Mouse (Mus musculus): ENCODE results near the gene Mnd1. TPM values are rescaled to one million over a fixed set of nuclear protein-coding genes. Genes with fewer than 3 reads are reported as not detected.

Gene Mnd1
- polyA plus RNA-seq, 1 experiment, result 1.2 TPM

DNA sequence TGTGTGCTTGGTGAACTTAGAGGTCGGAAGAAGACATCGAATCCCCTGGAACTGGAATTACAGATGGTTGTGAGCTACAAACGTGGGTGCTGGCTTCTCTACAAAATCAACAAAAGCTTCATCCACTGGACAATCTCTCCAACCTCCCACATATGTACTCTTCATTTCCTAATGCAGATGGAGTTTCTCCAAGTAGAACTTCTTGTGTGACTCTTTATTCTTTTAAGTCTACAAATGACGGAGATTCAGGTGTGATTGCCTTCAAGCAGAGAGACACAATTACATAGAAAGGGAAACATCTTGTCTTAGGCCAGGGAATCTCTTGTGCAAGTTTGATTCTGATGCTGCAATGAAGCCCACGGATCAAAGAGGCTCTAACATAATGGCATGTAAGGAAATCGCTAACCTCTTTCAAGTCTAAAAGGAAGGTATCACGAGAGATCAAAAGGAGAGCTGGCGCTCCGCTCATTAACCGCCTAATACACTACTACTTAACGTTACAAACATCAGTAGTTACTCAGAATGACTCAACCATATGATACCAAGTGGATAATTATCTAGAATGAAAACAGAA, 18.1 kb upstream of the Mnd1 start, which contains the start of gene Gm6525:
TSS of gene Gm6525 (plus strand) at position 524 of the 574 bp plus-strand sequence.
- H3K27me3 ChIP-seq (ENCODE audit: control insufficient read depth, insufficient read depth, low read length), result no peaks in the 10 kb centered on the region
- TF ChIP-seq CTCF (IDR thresholded peaks at IDR 0.05; ENCODE audit: control insufficient read depth, insufficient read depth, insufficient replicate concordance, low read depth, low read length), result no peak
- no peak for TF ChIP-seq POLR2A (IDR thresholded peaks at IDR 0.05; ENCODE audit: control insufficient read depth, low read depth, low read length)
- H3K27ac ChIP-seq (ENCODE audit: control insufficient read depth, insufficient read depth, low read depth, low read length), result no peak within 1 kb of the TSS
- no peak within 1 kb of the TSS for H3K4me3 ChIP-seq (ENCODE audit: control insufficient read depth, low read depth, low read length)
- H3K4me1 ChIP-seq (ENCODE audit: control insufficient read depth, insufficient read depth, low read length), result no peaks in the 10 kb centered on the region
- H3K36me3 ChIP-seq (ENCODE audit: control insufficient read depth, insufficient read depth, low read length), result no peaks in the 10 kb centered on the region

DNA sequence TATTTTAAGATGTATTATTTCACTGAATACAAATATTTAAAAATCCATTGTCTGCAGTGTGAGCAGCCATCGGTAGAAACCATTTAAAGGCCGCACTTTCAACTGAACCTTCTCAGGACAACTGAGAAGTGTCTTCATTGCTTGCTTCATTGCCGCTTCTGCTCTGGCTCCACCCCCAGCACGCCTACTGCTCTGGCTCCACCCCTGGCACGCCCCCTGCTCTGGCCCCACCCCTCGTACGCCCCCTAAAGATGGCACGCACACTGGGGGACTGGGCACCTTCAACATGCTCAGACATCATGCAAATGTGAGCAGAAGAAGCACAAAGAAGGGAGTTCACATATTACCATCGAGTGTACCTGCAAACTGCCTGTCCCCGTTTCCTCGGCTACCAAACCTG, 16.8 kb upstream of the Mnd1 start:
- Histone ChIP-seq H3K27ac (ENCODE audit: control insufficient read depth, insufficient read depth, low read depth, low read length) (no peak overlapping the region), H3K4me3 (ENCODE audit: control insufficient read depth, low read depth, low read length) (no peak overlapping the region), H3K4me1 (ENCODE audit: control insufficient read depth, insufficient read depth, low read length) (no peaks in the 10 kb centered on the region), H3K27me3 (ENCODE audit: control insufficient read depth, insufficient read depth, low read length) (no peaks in the 10 kb centered on the region), H3K36me3 (ENCODE audit: control insufficient read depth, insufficient read depth, low read length) (no peaks in the 10 kb centered on the region)
- TF ChIP-seq CTCF (IDR thresholded peaks at IDR 0.05; ENCODE audit: control insufficient read depth, insufficient read depth, insufficient replicate concordance, low read depth, low read length) (no peak), POLR2A (IDR thresholded peaks at IDR 0.05; ENCODE audit: control insufficient read depth, low read depth, low read length) (no peak)

DNA sequence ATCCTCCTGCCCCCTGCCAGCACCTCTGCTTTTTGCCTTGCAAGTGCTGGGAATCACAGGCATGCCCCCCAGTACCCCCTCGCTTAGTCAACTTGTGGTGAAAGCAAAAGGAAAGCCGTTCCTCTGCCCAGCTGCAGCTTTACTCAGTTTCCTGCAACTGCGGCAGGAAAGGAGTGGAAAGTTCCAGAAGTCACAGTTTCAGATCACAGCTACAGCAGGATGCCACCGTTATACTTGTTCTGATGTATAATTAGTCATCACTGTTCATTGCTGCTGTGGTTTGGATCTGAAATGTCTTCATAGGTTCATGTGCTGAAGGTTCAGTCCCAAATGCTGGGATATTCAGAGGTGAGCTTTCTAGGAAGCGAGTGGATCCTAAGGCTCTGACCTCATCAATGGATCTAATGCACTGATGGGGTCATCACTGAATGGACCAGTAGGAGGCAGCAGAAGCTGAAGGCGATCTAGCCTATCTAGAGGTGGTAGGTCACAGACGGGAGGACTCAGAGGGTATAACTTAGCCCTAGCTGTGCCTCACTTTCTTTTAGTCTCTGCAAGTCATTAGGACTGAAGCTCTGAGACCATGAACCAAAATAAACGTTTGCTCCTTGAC, 13.9 kb upstream of the Mnd1 start:
- H3K4me3 ChIP-seq (ENCODE audit: control insufficient read depth, low read depth, low read length), result no peak overlapping the region
- no peaks in the 10 kb centered on the region for H3K36me3 ChIP-seq (ENCODE audit: control insufficient read depth, insufficient read depth, low read length)
- TF ChIP-seq CTCF (IDR thresholded peaks at IDR 0.05; ENCODE audit: control insufficient read depth, insufficient read depth, insufficient replicate concordance, low read depth, low read length) (no peak), POLR2A (IDR thresholded peaks at IDR 0.05; ENCODE audit: control insufficient read depth, low read depth, low read length) (no peak)
- H3K4me1 ChIP-seq (ENCODE audit: control insufficient read depth, insufficient read depth, low read length), result no peaks in the 10 kb centered on the region
- H3K27ac ChIP-seq (ENCODE audit: control insufficient read depth, insufficient read depth, low read depth, low read length), result no peak overlapping the region
- no peaks in the 10 kb centered on the region for H3K27me3 ChIP-seq (ENCODE audit: control insufficient read depth, insufficient read depth, low read length)

DNA sequence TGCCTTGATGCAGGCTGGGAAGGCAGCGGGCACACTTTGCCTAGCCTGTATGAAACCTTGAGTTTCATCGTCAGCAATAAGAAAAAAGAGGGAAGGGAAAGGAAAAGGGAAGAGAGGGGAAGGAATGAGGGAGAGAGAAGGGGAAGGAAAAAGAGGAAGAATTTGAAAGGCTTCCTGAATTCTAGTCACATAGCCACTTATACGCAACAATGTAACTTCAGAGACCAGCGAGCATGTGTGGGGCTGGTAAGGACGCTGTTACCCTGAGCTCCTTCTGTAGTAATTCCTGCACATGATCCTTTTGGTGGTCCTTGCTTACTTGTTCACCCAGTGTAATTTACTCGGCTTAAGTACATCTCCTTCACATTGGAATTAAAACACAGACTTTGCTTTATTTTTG, 13.4 kb upstream of the Mnd1 start:
- Histone ChIP-seq H3K36me3 (ENCODE audit: control insufficient read depth, insufficient read depth, low read length) (no peaks in the 10 kb centered on the region), H3K4me3 (ENCODE audit: control insufficient read depth, low read depth, low read length) (no peak overlapping the region), H3K27me3 (ENCODE audit: control insufficient read depth, insufficient read depth, low read length) (no peaks in the 10 kb centered on the region), H3K4me1 (ENCODE audit: control insufficient read depth, insufficient read depth, low read length) (no peaks in the 10 kb centered on the region), H3K27ac (ENCODE audit: control insufficient read depth, insufficient read depth, low read depth, low read length) (no peak overlapping the region)
- TF ChIP-seq POLR2A (IDR thresholded peaks at IDR 0.05; ENCODE audit: control insufficient read depth, low read depth, low read length) (no peak), CTCF (IDR thresholded peaks at IDR 0.05; ENCODE audit: control insufficient read depth, insufficient read depth, insufficient replicate concordance, low read depth, low read length) (no peak)

DNA sequence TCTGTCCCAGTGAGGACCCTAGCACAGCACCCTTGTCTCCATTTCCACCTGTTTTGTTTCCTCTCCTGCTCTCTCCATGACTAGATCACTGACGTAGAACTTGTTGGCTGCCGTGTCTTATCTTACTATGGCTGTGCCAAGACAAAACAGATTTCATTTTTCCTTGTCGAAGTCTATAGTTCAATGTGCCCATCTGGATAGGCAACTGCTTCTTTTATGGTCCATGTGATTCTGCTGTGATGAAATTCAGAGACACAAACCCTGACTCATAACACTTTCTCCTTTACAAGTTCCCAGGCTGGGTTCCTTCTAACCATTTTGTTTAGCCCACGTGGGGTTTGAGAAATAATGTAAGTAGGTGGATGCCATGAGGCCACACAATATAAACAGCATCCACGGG, 10.5 kb upstream of the Mnd1 start:
- no peak overlapping the region; the same call in 1 of the 2 replicates for H3K27ac ChIP-seq (ENCODE audit: control insufficient read depth, insufficient read depth, low read depth, low read length)
- H3K4me1 ChIP-seq (ENCODE audit: control insufficient read depth, insufficient read depth, low read length), result no peaks in the 10 kb centered on the region
- no peaks in the 10 kb centered on the region for H3K36me3 ChIP-seq (ENCODE audit: control insufficient read depth, insufficient read depth, low read length)
- no peak overlapping the region for H3K4me3 ChIP-seq (ENCODE audit: control insufficient read depth, low read depth, low read length)
- TF ChIP-seq CTCF (IDR thresholded peaks at IDR 0.05; ENCODE audit: control insufficient read depth, insufficient read depth, insufficient replicate concordance, low read depth, low read length) (no peak), POLR2A (IDR thresholded peaks at IDR 0.05; ENCODE audit: control insufficient read depth, low read depth, low read length) (no peak)
- no peaks in the 10 kb centered on the region for H3K27me3 ChIP-seq (ENCODE audit: control insufficient read depth, insufficient read depth, low read length)

DNA sequence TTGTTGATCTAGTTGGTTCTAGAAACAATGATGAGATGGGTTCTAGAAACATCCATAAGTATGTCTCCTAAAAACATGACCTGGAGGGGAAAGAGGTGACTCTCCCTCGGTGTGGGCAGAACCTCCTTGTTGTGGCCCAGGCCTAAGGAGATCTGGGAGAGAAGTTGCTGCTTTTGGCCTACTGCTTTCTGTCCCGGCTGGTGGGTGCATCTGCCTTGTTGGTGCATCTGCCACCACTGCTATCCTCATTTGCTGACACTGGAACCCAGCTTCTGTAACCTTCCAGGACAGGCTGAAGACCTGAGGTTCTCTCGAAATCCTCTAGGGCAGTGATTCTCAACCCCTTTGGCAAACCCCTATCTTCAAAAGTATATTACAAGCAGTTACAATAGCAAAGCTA, 9.8 kb upstream of the Mnd1 start:
- H3K27me3 ChIP-seq (ENCODE audit: control insufficient read depth, insufficient read depth, low read length), result no peaks in the 10 kb centered on the region
- TF ChIP-seq CTCF (IDR thresholded peaks at IDR 0.05; ENCODE audit: control insufficient read depth, insufficient read depth, insufficient replicate concordance, low read depth, low read length), result no peak
- no peak for TF ChIP-seq POLR2A (IDR thresholded peaks at IDR 0.05; ENCODE audit: control insufficient read depth, low read depth, low read length)
- no peak overlapping the region for H3K27ac ChIP-seq (ENCODE audit: control insufficient read depth, insufficient read depth, low read depth, low read length)
- H3K4me3 ChIP-seq (ENCODE audit: control insufficient read depth, low read depth, low read length), result no peak overlapping the region
- no peaks in the 10 kb centered on the region for H3K36me3 ChIP-seq (ENCODE audit: control insufficient read depth, insufficient read depth, low read length)
- no peaks in the 10 kb centered on the region for H3K4me1 ChIP-seq (ENCODE audit: control insufficient read depth, insufficient read depth, low read length)

DNA sequence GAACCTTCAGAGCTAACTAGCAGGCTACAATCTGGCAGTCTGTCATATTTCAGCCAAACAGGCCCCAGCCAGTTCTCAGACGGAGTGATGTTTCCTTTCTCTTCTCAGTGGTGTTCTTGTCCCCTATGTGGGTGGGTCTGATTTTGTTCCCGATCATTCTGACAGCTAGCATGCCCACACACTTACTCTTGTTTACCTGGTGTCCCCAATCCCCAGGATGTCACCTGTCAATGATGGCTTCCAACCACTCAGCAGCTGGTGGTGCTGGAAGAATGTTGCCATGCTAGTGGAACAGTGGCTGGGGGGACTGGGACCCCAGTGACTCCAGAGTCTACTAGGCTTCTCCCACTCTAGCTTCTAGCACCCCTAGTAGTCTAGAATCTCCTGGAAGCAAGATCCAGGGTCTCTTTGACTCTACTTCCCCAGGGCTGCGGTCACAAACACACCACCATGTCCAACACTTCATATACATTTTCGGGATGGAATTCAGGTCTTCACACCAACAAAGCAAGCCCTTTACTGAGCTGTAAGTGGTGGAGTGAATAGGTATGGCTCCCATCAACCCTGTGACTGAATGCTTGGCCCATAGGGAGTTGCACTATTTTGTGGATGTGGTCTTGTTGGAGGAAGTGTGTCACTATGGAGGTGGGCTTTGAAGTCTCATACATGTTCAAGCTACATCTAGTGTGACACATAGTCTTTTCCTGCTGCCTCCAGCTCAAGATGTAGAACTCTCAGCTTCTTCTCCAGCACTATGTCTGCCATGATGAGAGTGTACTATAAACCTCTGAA, 2.2 kb upstream of the Mnd1 start:
- Histone ChIP-seq H3K4me1 (ENCODE audit: control insufficient read depth, insufficient read depth, low read length) (peaks cover 2% of the 10 kb centered on the region; the same call in 1 of the 2 replicates), H3K27ac (ENCODE audit: control insufficient read depth, insufficient read depth, low read depth, low read length) (no peak overlapping the region), H3K36me3 (ENCODE audit: control insufficient read depth, insufficient read depth, low read length) (no peaks in the 10 kb centered on the region), H3K27me3 (ENCODE audit: control insufficient read depth, insufficient read depth, low read length) (no peaks in the 10 kb centered on the region), H3K4me3 (ENCODE audit: control insufficient read depth, low read depth, low read length) (no peak overlapping the region)
- TF ChIP-seq POLR2A (IDR thresholded peaks at IDR 0.05; ENCODE audit: control insufficient read depth, low read depth, low read length) (no peak), CTCF (IDR thresholded peaks at IDR 0.05; ENCODE audit: control insufficient read depth, insufficient read depth, insufficient replicate concordance, low read depth, low read length) (no peak)

Measured in testis, adult 2 months (tissue).